Mouse (Mus musculus) embryonic fibroblast, embryonic 13.5 days (primary cell): ENCODE results near the gene Scp2.

Experiments
- CTCF ChIP-seq: IDR thresholded peaks from 2 replicates; pipeline ENCODE4 v1.5.1; 2011; ENCODE audit warnings: mild to moderate bottlenecking, control low read depth, low read length, moderate library complexity, borderline replicate concordance; ENCODE audit not compliant: insufficient read depth
- POLR2A ChIP-seq: IDR thresholded peaks from 2 replicates; pipeline ENCODE4 v1.6.1; 2011; ENCODE audit warnings: low read depth, mild to moderate bottlenecking, control low read depth, low read length, moderate library complexity

- TF ChIP-seq POLR2A (no peak), CTCF (no peak)
Observed at GRCm38 (mm10) chr4:108130452-108130851, 14.3 kb downstream of the Scp2 start.
